Mouse (Mus musculus) myocyte (in vitro differentiated cells): ENCODE measurements around the gene Plce1.

ENCODE experiments used
- POLR2A ChIP-seq: IDR thresholded peaks from one replicate; pipeline ENCODE4 v1.6.1; 2011; ENCODE audit warnings: low read depth, mild to moderate bottlenecking, control low read depth, moderate library complexity; ENCODE audit not compliant: insufficient read length
- POLR2AphosphoS2 ChIP-seq: IDR thresholded peaks from one replicate; pipeline ENCODE4 v1.6.1; 2011; ENCODE audit warnings: low read depth, control low read depth; ENCODE audit not compliant: insufficient read length
- USF1 ChIP-seq: IDR thresholded peaks from one replicate; pipeline ENCODE4 v1.6.1; 2011; ENCODE audit warnings: low read depth, mild to moderate bottlenecking, control low read depth, moderate library complexity

- TF ChIP-seq POLR2A (no peak), USF1 (no peak), POLR2AphosphoS2 (no peak)
Observed at GRCm38 (mm10) chr19:38539338-38539737, 58.4 kb downstream of the Plce1 start.
